Mouse (Mus musculus) layer of hippocampus, postnatal 14 days (tissue): ENCODE data around the gene Nadsyn1. TPM values are rescaled to one million over a fixed set of nuclear protein-coding genes. Genes with fewer than 3 reads are reported as not detected.

Experiments used
- DNase-seq, 2 experiments: peaks; one replicate each; pipeline ENCODE4 v3.0.0; 2021 to 2022; ENCODE audit warnings: low spot score in 2 of 2, mixed read lengths in 1 of 2
- total RNA-seq, 2 experiments: library from RNA; stranded (reverse); gene quantifications; 2 replicates each; pipeline ENCODE4 v1.2.3; 2021

Gene Nadsyn1
- total RNA-seq, 2 experiments from 2014 or later = 5.7 to 6.3 TPM

DNA sequence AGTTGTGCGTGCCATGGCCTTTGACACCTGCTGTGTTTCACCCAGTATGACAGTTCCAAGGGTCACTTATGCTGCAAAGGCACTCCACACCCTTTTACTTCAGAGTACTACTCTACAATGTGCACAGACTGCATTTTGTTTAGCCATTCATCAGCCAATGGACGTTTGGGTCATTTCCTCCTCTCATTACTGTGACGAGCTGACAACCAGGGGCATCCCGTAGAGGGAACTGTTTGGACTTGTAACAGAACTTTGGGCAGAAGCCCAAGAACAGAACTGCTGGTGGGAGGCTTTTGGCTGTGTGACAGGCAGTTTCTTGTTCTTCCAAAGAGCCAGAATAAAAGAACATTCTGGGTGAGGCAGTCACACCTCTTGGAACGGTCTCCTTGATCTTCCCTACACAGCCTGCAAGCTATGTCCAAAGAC, 17.4 kb downstream of the Nadsyn1 start:
- peak; percentile 36 to 73 for DNase-seq

DNA sequence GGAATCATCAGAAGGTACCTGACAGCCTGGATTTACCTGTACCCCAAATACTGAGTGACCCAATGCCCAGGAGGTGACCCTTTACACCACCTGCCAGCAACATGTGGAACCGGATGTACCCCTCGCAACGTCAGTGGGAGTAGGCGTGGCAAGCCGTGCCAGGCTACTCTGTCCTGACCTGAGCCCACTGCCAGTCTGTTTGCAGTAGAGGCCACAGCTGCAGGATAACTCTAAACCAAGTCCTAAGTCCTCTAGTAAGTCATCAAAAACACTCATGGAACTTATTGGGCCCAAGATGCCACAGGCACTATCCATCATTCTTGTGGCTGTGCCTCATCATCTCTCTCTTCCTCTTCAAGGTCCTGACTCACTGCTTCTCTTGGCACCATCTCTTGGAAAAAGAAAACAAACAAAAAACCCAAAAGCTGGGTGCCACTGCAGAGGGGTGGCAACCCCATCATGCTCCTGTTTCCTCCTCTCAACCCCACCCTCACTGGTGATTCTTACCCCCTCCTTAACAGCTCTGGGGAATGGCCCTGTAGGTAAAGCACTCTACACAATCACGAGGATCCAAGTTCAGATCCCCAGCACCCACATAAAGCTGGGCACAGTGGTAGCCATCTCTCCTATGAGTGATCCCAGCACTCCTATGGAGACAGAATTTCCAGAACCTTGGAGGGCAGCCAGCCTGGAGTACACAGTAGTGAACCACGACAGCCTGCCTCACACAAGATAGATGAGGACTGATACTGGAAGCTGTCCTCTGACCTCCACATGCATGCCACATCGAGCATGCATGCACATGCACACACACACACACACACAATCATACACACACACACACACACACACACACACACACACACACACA, 21.2 kb downstream of the Nadsyn1 start:
- no peak for DNase-seq

DNA sequence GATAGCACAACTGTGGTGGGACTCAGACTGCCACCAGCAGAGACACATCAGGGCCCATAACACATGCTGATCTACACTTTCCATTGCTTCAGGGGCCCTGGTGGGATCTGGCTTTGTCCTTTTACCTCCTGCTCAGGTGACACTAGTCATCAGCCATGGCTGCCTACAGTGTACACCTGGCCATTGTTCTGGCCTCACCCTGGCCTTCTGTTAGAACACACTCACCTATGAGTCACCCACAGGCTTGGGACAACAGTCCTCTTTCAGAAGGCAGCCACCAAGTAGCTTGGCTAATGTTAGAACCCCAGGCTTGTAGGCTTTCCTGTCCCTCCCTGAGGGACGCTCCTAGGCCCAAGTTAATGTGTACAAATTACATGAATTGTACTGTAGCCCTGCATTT, 21.9 kb downstream of the Nadsyn1 start:
- DNase-seq = no peak

DNA sequence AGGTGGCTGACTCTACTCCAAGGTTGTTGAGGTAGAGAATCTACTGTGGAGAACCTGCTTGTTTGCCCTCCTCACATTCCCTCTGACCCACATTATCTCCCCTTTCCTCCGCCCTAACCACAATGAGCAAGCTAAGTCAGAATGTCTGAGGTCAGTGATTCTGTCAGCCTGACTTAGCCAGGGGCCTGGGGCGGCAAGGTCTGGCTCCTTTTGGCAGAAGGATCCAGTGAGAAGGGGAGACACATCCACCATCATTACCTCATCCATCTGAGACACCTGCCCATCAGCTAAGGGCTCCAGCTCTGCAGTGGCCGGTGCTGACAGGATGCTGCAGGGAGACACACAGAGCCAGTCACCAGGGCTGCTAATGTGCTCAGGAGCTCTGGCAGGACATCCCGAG, 23.9 kb downstream of the Nadsyn1 start:
- DNase-seq = no peak

DNA sequence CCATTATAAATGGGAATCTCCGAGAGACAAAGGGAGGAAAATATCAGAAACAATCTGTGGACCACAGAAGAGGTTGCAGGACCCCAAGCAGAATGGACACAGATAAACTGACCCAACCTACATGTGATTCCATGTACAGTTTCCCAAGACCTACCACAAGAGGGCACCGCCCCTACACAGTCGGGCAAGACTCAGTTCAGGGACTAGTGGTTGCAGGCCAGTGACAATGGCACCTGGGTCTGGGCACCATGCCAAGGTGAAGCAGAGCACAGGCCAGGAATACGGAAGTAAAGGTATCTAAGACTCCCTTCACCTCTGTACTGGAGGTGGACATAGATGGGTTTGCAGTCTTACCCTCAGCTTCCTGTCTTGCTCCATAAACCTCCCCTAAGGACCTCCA, 29.5 kb downstream of the Nadsyn1 start:
- DNase-seq = no peak

DNA sequence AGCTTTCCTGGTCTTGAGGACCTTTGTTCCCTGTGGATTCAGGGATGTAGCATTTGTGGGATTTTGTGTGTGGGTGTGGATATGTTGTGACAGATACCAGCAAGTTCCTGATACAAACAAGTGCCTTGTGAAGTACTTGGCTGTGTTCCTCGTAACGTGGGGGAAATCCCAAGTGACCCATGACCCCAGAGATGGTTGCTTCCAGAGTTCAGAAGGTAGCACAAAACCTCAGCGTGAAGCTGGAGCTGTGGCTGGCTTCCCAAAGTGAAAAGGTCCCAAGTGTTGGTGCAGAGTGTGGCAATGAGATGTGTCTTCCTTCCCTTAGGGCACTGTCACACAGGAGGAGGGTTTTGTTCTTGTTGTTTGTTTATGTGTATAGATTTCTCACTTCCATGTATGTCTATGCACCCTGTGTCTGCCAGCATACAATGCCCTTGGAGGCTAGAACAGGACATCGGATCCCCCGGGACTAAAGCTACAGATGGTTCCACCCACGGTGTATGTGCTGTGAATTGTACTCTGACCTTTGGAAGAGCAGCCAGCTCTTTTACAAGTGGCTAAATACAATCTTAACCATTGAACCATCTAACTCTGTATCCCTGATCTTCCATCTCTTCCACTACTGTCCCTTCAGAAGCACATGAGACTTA, 30.2 kb downstream of the Nadsyn1 start:
- DNase-seq = no peak

DNA sequence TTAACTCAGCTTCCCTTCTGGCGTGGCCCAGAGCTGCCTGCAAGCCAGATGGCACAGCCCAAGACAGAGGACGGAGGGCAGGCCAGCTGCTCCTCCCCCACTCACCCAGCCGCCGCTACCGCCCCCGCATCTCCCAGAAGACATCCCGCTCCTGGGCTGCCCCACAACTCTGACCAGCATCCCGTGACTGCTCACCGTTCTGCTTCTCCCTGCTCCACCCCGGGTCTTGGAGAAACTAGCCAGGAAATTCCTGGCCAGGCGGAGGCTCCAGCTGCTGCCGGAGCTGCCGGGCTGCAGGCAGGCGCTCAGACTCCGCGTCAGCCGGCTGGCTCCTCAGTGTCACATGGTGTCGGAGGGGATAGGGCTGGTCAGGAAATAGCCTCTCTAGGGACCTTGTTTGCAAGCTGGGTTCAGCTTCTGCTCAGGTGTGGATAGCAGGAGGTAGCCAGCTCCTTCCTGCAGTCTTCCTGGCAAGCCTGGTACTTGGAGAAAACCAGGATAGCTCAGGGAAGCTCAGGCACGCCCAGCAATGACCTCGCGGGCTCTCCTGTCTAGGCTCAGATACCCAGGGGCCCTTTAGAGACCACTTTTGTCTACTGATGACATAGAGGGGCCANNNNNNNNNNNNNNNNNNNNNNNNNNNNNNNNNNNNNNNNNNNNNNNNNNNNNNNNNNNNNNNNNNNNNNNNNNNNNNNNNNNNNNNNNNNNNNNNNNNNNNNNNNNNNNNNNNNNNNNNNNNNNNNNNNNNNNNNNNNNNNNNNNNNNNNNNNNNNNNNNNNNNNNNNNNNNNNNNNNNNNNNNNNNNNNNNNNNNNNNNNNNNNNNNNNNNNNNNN, 38.4 kb downstream of the Nadsyn1 start, which contains the start of gene Mrgpre:
TSS of gene Mrgpre (minus strand) at position 505 of the 834 bp plus-strand sequence.
- DNase-seq = peak; percentile 49 to 75

DNA sequence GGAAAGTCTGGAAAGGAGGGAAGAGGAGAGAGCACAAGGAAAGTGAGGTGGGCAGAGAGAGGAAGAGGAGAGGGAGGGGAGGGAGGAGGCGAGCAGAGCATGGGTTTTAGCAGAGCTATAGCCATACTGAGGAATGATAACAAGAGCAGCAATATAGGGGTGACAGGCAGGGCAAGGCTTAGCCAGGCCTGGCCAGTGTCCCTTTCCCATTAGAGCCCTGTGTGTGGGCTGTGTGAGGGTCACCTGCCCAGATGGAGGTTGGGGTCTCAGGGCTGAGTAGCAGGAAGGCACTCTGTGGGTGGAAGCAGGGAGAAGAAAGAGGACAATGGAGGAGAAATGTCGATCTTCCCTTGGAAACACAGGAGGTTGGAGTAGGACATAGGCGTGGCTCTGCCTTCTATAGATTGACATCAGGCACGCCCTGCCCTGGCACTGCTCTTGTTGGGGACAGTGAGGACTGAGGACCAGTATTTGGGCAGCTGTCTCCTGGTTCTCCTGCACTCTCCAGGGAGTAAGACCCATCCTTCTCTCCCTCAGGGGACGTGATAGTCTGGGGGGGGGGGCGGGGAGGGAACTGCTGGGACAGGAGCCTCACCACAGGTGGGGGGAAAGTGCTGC, 39.2 kb downstream of the Nadsyn1 start:
- DNase-seq = no peak

DNA sequence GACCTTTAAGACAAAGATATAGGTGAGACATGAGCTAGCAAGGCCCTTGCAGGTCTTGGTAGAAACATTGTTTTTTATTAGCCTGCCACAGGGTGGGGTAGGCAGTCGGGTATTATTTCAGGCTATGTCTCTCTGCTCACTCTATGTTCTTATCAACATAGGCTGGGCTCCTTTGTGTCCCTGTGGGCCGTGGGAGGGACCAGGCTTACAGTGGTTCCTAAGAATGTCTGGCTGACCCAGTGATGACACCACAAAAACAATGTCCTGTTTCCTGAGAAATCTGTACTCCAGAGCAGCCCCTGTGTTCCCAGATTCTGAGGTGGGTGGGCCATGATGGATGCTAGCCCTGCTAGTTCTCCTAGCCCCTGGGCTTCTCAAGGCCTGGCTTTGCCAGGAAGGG, 45.3 kb downstream of the Nadsyn1 start:
- DNase-seq = no peak

DNA sequence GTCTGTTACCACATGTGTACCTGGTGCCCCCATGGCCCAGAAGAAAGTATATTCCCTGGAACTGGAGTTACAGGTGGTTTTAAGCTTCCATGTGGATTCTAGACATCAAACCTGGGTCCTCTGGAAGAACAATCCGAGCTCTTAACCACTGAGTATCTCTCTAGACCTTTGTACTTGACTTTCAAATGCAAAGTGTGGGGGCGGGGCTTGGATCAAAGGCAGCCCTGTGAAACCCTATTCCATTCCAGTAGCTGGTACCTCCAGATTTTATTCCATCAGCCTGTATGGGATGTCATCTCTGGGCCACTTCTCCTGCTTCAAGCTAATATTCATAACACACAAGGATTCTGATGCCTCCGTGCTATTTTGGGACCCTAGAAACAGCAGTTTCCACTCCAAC, 46.5 kb downstream of the Nadsyn1 start:
- DNase-seq = no peak

DNA sequence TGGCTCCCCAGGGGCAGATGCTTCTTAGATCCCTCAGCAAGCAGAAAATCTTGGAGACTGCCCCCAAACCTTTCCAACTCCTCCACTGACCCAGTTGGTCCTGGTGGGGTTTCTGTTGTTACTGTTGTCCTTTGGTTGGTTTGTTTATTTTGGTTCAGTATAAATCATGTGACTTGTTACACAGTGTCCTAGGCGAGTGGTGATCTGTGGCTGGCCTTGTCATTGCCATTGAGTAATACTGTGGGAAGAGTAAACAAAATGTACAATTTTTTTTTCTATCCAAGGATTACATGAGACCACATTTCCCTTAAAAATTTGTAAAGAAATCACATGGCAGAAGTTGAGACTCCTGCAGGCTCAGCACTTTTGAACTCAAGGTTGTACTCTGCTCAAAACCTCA, 53.2 kb downstream of the Nadsyn1 start:
- no peak for DNase-seq

DNA sequence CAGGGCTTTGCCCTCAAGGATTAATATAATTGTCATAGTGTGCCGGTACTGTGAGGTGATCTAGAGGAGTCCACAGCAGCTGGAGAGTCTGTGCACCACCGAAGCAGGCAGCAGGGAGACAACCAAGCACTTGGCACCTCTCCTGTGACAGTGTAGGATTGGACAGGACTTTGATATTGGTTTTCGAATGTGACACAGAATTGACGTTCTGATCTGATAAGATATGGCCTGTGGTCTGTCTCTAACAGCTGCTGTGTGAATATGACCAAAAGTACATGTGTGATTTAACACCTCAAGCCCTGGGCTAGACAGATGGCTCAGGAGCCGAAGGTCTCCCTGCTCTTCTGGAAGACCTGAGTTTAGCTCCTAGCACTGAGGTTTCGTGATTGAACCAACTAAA, 54.4 kb downstream of the Nadsyn1 start:
- DNase-seq = no peak

DNA sequence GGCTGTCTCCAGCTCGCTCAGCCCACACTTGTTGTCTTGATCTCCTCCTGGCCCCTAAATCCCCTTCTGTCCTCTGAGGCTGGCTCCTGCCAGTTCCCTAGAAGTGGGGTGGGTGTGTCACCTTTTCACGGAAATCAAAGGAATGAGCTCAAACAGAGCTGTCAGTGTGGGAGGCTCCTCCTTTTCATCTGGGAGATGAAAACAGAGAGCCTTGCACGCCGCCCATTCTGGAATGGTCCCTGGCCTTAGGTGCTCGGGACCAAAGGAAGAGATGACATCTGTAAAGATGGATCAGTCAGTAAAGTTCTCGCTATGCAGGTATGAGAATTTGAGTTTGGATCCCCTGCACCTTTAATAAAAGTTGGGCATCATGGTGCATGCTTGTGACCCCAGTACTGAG, 55.8 kb downstream of the Nadsyn1 start, which contains the start of gene Mrgprg:
TSS of gene Mrgprg (minus strand) at position 101 of the 400 bp plus-strand sequence.
- DNase-seq = no peak

DNA sequence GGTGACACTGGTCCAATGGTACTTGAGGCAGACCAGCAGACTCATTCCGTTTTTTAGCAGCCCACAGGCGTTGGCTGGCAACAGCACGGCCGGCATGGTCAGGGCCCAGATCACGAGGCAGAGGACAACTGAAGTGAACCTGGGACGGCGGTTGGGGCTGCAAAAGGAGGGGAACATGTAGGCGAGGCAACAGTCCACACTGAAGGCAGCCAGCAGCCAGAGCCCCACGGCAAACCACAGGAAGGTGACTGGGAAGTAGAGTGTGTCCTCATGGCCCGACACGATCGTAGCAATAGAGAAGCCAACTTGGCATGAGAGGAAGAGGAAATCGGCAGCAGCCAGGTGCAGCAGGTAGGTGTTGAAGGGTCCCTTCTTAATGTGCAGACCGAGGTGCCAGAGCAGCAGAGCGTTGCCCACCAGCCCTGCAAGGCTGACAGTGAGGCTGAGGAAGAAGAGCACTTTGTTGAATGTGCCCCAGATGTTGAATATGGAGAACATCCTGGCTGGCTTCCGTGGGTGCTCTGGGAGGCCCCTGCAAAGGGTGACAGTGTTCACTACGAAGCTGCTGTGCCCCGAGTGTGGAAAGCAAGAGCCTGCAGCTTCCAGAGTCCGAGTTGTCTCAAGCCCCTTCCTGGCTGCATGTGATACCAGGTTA, 57.6 kb downstream of the Nadsyn1 start:
- DNase-seq = no peak

DNA sequence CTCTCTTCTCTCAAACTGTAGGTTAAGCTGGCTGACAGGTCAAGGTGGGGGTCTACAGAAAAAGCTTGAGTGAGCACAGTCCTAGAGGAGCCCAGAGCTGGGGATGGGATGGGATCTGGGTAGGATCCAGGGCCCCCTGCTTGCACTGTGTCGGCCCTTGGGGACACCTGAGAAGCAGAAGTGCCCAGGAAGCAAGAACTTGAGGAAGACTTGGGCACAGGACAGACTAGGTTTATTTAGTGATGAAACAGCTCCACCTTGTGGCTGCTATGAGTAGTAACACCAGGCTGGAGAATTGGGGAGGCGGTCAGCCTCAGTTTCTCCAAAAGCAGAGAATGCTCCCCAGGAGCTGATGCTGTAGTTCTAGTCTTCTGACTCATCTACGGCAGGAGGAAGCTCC, 58.9 kb downstream of the Nadsyn1 start:
- DNase-seq = no peak

DNA sequence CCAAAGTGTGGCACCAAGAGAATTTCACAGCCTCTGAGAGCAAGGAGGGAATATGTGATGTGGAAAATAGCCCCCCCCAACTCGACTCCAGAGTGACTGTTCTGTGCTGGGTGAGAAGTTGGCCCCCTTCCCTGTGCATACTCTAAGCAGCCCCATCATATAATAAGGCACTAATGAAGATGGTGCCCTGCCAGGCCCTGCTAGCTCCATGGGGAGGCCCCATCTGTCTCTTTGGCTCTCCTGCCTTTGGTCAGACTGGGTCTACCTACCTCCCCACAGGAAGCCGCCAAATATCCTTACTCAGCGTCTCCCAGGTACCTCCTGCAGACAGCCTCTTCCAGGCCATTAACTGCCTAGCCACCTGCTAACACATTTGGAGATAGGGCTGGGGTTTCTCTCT, 63.7 kb downstream of the Nadsyn1 start:
- no peak for DNase-seq

DNA sequence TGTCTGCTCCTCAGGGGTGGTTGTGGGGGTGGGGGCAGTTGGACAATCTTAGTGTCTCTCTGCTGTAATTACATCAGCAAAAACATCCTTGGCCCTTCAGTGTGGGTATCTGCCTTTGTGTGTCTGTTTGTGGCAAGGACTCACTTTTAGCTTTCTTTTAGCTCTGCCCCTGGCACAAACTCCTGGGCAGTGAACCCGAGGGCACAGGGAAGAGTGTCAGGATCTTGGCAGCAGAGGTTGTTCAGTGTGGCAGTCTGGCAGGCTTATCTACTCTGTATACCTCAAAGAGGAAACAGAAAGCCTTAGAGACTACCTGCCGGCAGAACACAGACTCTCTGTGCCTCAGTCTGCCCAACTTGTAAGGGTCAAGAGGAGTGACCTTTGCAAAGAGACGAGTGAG, 65.0 kb downstream of the Nadsyn1 start:
- no peak for DNase-seq

DNA sequence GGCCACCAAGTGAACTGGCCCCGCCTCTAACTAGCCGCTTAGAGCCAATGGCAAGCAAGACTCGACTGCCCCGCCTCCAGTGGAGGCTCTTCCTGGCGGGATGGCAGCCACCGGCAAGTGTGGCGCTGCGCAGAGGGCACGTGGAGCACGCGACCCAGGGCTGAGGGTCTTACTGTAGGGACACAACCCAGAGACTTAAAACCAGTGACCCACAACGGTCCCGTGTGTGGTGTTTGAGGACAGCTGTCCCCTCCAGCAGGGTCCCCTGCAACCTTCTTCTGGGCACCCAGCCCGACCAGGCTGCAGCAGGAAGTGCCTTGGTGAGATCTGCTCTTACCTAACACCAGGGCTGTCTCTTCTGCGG, 65.6 kb downstream of the Nadsyn1 start:
- DNase-seq = peak; percentile 41 to 55

DNA sequence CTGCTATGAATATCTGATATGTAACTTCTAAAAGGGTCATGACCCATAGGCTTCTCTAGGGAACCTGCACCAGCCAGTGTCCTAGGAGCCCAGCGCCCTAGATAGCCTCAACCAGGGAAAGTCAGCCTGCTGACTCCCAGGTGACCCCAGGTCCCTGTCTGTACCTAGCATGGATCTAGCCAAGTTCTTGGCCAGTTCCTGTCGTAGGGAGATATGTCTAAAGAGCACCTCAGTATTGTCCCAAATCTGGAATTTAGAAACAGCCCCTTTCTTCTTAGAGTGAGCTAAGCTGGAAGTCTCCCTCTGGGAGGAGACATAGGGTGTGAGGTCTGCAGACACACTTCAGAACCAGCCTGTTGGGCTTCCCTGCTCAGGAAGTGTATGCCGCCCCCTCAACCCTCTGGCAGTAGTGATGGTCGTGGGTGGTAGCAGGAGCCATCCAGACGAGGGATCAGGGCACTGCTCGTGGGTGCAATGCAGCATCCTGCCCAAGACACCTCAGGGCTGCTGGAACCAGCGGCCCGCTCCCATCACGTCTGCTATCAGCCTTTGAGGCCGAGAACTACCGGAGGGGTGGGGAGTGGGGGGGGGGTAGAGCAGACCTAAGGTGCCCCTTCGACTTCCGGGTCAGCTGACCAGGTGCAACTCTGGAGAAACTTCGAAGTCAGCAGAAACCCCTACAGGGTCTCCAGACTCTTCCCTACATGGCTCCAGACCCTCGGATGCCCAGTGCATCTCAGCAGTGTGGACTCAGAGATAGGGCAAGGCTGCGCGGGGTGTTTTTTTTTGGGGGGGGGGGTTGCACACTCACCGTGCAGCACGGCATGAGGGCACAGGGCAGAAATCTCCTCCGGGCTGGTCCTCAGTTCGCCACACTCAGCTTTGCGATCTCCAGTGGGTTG, 66.3 kb downstream of the Nadsyn1 start, which contains the start of gene Osbpl5:
TSS of gene Osbpl5 (minus strand) at position 861 of the 902 bp plus-strand sequence.
- no peak for DNase-seq
